Mouse (Mus musculus): Measurements from ENCODE around the gene Tnip3. TPM values are rescaled to one million over a fixed set of nuclear protein-coding genes. Genes with fewer than 3 reads are reported as not detected.

The Tnip3 gene
- polyA plus RNA-seq, 1 experiment from 2014 or later: 2.3 TPM

- no peak overlapping the region for H3K9ac ChIP-seq (replicated peaks; ENCODE audit: low read depth)
- no peaks in the 10 kb centered on the region for H3K36me3 ChIP-seq (ENCODE audit: insufficient read depth, low read length)
- H3K9me3 ChIP-seq (ENCODE audit: low read length): no peaks in the 10 kb centered on the region
- ATAC-seq (peak; percentile 48; the same call in 1 of the 2 replicates), DNase-seq (ENCODE audit: low spot score) (peak; percentile 63)
- TF ChIP-seq CTCF (IDR thresholded peaks at IDR 0.05) (no peak), EP300 (IDR thresholded peaks at IDR 0.05) (peak; percentile 65)
- no peaks in the 10 kb centered on the region for H3K4me1 ChIP-seq (ENCODE audit: insufficient read depth, low read depth, low read length)
- H3K4me2 ChIP-seq (replicated peaks; ENCODE audit: low read depth, low read length): no peak overlapping the region
- H3K27ac ChIP-seq (ENCODE audit: low read length): no peak overlapping the region
- WGBS: 48% methylated on average over 3 of the region's 3 CpGs
- H3K4me3 ChIP-seq (ENCODE audit: low read depth, low read length): no peak overlapping the region
- H3K27me3 ChIP-seq (replicated peaks; ENCODE audit: insufficient read depth, low read length): no peaks in the 10 kb centered on the region
Measured at GRCm38 (mm10) chr6:65623016-65623715, 98.1 kb downstream of the Tnip3 start.

- WGBS: 41% methylated on average over 2 of the region's 2 CpGs
- TF ChIP-seq EP300 (IDR thresholded peaks at IDR 0.05): peak; percentile 90
- TF ChIP-seq CTCF (IDR thresholded peaks at IDR 0.05): no peak
- peak; percentile 30; the same call in 1 of the 2 replicates for ATAC-seq
Measured at GRCm38 (mm10) chr6:65630578-65630977, 105.5 kb downstream of the Tnip3 start.

GRCm38 (mm10) chr6:65632184-65632583 is 107.1 kb downstream of the Tnip3 start:
- H3K36me3 ChIP-seq (ENCODE audit: insufficient read depth, low read length): no peaks in the 10 kb centered on the region
- no peak for TF ChIP-seq EP300 (IDR thresholded peaks at IDR 0.05)
- no peak for TF ChIP-seq CTCF (IDR thresholded peaks at IDR 0.05)
- no peaks in the 10 kb centered on the region for H3K27me3 ChIP-seq (replicated peaks; ENCODE audit: insufficient read depth, low read length)
- ATAC-seq (no peak), DNase-seq (ENCODE audit: low spot score) (no peak)
- no peak overlapping the region for H3K4me2 ChIP-seq (replicated peaks; ENCODE audit: low read depth, low read length)
- whole genome bisulfite sequencing: 49% methylated on average over 5 of the region's 5 CpGs
- H3K4me3 ChIP-seq (ENCODE audit: low read depth, low read length): no peak overlapping the region
- no peaks in the 10 kb centered on the region for H3K4me1 ChIP-seq (ENCODE audit: insufficient read depth, low read depth, low read length)
- H3K9ac ChIP-seq (replicated peaks; ENCODE audit: low read depth): no peak overlapping the region
- H3K9me3 ChIP-seq (ENCODE audit: low read length): no peaks in the 10 kb centered on the region
- no peak overlapping the region for H3K27ac ChIP-seq (ENCODE audit: low read length)

More at GRCm38 (mm10) chr6:65630578-65630977, 105.5 kb downstream of the Tnip3 start:
- no peak overlapping the region for H3K27ac ChIP-seq (ENCODE audit: low read length)
- H3K4me2 ChIP-seq (replicated peaks; ENCODE audit: low read depth, low read length): no peak overlapping the region
- H3K36me3 ChIP-seq (ENCODE audit: insufficient read depth, low read length): no peaks in the 10 kb centered on the region
- no peaks in the 10 kb centered on the region for H3K9me3 ChIP-seq (ENCODE audit: low read length)
- H3K4me3 ChIP-seq (ENCODE audit: low read depth, low read length): no peak overlapping the region
- H3K4me1 ChIP-seq (ENCODE audit: insufficient read depth, low read depth, low read length): no peaks in the 10 kb centered on the region
- DNase-seq (ENCODE audit: low spot score): peak; percentile 32
- H3K27me3 ChIP-seq (replicated peaks; ENCODE audit: insufficient read depth, low read length): no peaks in the 10 kb centered on the region
- H3K9ac ChIP-seq (replicated peaks; ENCODE audit: low read depth): no peak overlapping the region

- Histone ChIP-seq H3K9me3 (ENCODE audit: low read length) (0 out of 2 replicates have a peak, but pooled peaks cover 6% of the 10 kb centered on the region), H3K4me1 (ENCODE audit: insufficient read depth, low read depth, low read length) (no peaks in the 10 kb centered on the region), H3K9ac (replicated peaks; ENCODE audit: low read depth) (no peak overlapping the region), H3K4me2 (replicated peaks; ENCODE audit: low read depth, low read length) (no peak overlapping the region), H3K27ac (ENCODE audit: low read length) (no peak overlapping the region), H3K4me3 (ENCODE audit: low read depth, low read length) (no peak overlapping the region), H3K27me3 (replicated peaks; ENCODE audit: insufficient read depth, low read length) (no peaks in the 10 kb centered on the region), H3K36me3 (ENCODE audit: insufficient read depth, low read length) (no peaks in the 10 kb centered on the region)
- DNase-seq (ENCODE audit: low spot score) (no peak), ATAC-seq (no peak)
- TF ChIP-seq EP300 (IDR thresholded peaks at IDR 0.05) (no peak), CTCF (IDR thresholded peaks at IDR 0.05) (no peak)
Measured at GRCm38 (mm10) chr6:65642431-65642830, 117.3 kb downstream of the Tnip3 start.

GRCm38 (mm10) chr6:65644110-65644509 is 119.0 kb downstream of the Tnip3 start:
- no peak overlapping the region for H3K4me2 ChIP-seq (replicated peaks; ENCODE audit: low read depth, low read length)
- H3K27ac ChIP-seq (ENCODE audit: low read length): no peak overlapping the region
- 55% methylated on average over 4 of the region's 4 CpGs for WGBS

GRCm38 (mm10) chr6:65646408-65646807 is 121.3 kb downstream of the Tnip3 start:
- peak; percentile 72 for DNase-seq (ENCODE audit: low spot score)
- H3K4me2 ChIP-seq (replicated peaks; ENCODE audit: low read depth, low read length): no peak overlapping the region
- no peaks in the 10 kb centered on the region for H3K27me3 ChIP-seq (replicated peaks; ENCODE audit: insufficient read depth, low read length)
- H3K36me3 ChIP-seq (ENCODE audit: insufficient read depth, low read length): no peaks in the 10 kb centered on the region
- no peak overlapping the region for H3K9ac ChIP-seq (replicated peaks; ENCODE audit: low read depth)
- peak; percentile 69 for ATAC-seq
- no peaks in the 10 kb centered on the region for H3K4me1 ChIP-seq (ENCODE audit: insufficient read depth, low read depth, low read length)
- no peak overlapping the region for H3K27ac ChIP-seq (ENCODE audit: low read length)
- no peak overlapping the region for H3K4me3 ChIP-seq (ENCODE audit: low read depth, low read length)
- no peaks in the 10 kb centered on the region for H3K9me3 ChIP-seq (ENCODE audit: low read length)
- TF ChIP-seq CTCF (IDR thresholded peaks at IDR 0.05) (no peak), EP300 (IDR thresholded peaks at IDR 0.05) (peak; percentile 81)
- 49% methylated on average over 3 of the region's 3 CpGs for WGBS

More at GRCm38 (mm10) chr6:65644110-65644509, 119.0 kb downstream of the Tnip3 start:
- Histone ChIP-seq H3K36me3 (ENCODE audit: insufficient read depth, low read length) (no peaks in the 10 kb centered on the region), H3K27me3 (replicated peaks; ENCODE audit: insufficient read depth, low read length) (no peaks in the 10 kb centered on the region), H3K9ac (replicated peaks; ENCODE audit: low read depth) (no peak overlapping the region), H3K4me1 (ENCODE audit: insufficient read depth, low read depth, low read length) (no peaks in the 10 kb centered on the region), H3K9me3 (ENCODE audit: low read length) (no peaks in the 10 kb centered on the region), H3K4me3 (ENCODE audit: low read depth, low read length) (no peak overlapping the region)
- TF ChIP-seq CTCF (IDR thresholded peaks at IDR 0.05): no peak
- TF ChIP-seq EP300 (IDR thresholded peaks at IDR 0.05): no peak
- DNase-seq (ENCODE audit: low spot score) (no peak), ATAC-seq (no peak)
